Mouse (Mus musculus): ENCODE results near the gene Filip1. TPM values are rescaled to one million over a fixed set of nuclear protein-coding genes. Genes with fewer than 3 reads are reported as not detected.

Gene Filip1
- polyA plus RNA-seq, 2 experiments: 0.29 to 0.37 TPM

DNA sequence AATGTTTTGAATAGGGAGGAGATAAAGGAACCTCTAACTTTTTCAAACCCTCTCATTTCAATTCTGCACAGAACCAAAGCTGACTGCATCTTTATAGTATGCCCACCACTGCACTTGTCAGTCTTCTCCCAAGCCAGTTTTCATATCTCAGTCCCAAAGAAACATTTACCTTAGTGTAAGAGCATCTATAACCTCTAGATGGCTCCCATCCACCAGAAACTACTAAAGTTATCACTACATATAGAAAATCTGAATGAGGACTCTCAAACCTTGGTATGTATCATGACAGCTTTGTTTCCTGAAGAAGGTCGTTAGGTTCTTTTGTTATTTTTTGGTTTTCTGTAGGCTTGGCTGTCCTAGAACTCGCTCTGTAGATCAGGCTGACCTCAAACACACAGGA lies 233.3 kb downstream of the Filip1 start:
- Histone ChIP-seq H3K4me1 (replicated peaks; ENCODE audit: control insufficient read depth in 2 of 2, insufficient read depth in 2 of 2, low read length in 1 of 2) (no peaks in the 10 kb centered on the region; a peak in 1 of 4 replicates), H3K9me3 (ENCODE audit: control insufficient read depth, low read length) (no peaks in the 10 kb centered on the region), H3K36me3 (replicated peaks; ENCODE audit: control insufficient read depth, insufficient read depth, low read depth) (no peaks in the 10 kb centered on the region; the same call in 1 of the 2 replicates), H3K4me3 (ENCODE audit: insufficient read depth in 1 of 2, low read depth in 2 of 2, low read length in 2 of 2) (no peak overlapping the region), H3K9ac (replicated peaks) (no peak overlapping the region), H3K27me3 (ENCODE audit: control insufficient read depth, insufficient read depth, low read length) (no peaks in the 10 kb centered on the region), H3K27ac (no peak overlapping the region), H3K4me2 (ENCODE audit: low read depth) (no peak overlapping the region)
- 52% methylated on average over 2 of the region's 2 CpGs for WGBS (ENCODE audit: insufficient replicate concordance)
- no peak for DNase-seq (ENCODE audit: low read depth in 3 of 3, low spot score in 3 of 3)
- no peak for ATAC-seq (ENCODE audit: insufficient read depth)
- TF ChIP-seq CTCF (IDR thresholded peaks at IDR 0.05; ENCODE audit: low read depth) (no peak; the same call in 1 of the 2 replicates), EP300 (IDR thresholded peaks at IDR 0.05; ENCODE audit: low read depth) (no peak)

DNA sequence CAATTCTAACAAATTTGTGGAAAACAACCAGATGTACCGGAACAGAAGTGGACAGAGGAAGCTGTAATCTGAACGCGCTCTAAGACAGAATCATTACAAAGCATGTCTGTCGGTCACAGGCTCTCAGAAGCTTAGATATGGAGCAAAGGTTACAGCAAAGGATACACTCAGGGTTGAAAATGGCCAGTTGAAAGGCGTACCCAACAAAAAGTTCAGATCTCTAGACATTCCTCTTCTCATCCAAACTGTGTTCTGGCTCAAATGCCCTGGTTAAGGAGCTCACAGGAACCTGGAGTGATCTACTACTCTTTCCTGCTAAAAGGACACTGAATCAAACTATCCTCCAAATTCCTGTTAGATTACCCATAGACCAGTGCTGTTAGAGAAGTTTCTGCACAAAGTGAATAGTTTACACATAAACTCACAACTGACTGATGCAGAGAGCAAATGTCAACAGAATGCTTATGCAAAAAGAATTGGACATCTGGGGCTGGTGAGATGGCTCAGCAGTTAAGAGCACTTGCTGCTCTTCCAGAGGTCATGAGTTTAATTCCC lies 245.6 kb downstream of the Filip1 start:
- ATAC-seq (ENCODE audit: insufficient read depth) (no peak), DNase-seq (ENCODE audit: low read depth in 3 of 3, low spot score in 3 of 3) (no peak)
- TF ChIP-seq EP300 (IDR thresholded peaks at IDR 0.05; ENCODE audit: low read depth) (no peak), CTCF (IDR thresholded peaks at IDR 0.05; ENCODE audit: low read depth) (no peak)
- no peaks in the 10 kb centered on the region for H3K4me1 ChIP-seq (replicated peaks; ENCODE audit: control insufficient read depth in 2 of 2, insufficient read depth in 2 of 2, low read length in 1 of 2)
- no peaks in the 10 kb centered on the region for H3K36me3 ChIP-seq (replicated peaks; ENCODE audit: control insufficient read depth, insufficient read depth, low read depth)
- H3K9ac ChIP-seq (replicated peaks): no peak overlapping the region
- no peaks in the 10 kb centered on the region for H3K27me3 ChIP-seq (ENCODE audit: control insufficient read depth, insufficient read depth, low read length)
- WGBS (ENCODE audit: insufficient replicate concordance): 84% methylated on average over 5 of the region's 5 CpGs
- H3K9me3 ChIP-seq (ENCODE audit: control insufficient read depth, low read length): no peaks in the 10 kb centered on the region
- no peak overlapping the region for H3K27ac ChIP-seq
- no peak overlapping the region for H3K4me3 ChIP-seq (ENCODE audit: insufficient read depth in 1 of 2, low read depth in 2 of 2, low read length in 2 of 2)
- no peak overlapping the region for H3K4me2 ChIP-seq (ENCODE audit: low read depth)

DNA sequence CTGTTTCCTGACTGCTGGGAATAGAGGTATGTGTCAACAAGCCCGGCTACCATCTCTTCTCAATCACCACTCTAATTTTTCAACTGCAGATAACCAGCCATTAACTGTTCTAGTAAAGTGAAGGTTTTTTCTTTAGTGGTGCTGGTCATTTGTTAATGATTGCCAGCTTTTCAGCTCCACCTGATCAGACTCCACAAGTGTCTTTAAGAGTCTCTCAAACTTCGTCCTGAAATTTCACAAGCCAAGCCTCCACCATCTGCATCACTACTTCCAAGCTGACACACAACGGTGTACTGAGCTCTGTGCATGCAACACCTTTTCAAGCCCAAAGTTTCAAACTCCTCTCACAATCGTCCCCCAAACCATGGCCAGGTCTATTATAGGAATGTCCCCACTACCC lies 247.3 kb downstream of the Filip1 start:
- Histone ChIP-seq H3K27me3 (ENCODE audit: control insufficient read depth, insufficient read depth, low read length) (no peaks in the 10 kb centered on the region), H3K27ac (no peak overlapping the region), H3K9me3 (ENCODE audit: control insufficient read depth, low read length) (no peaks in the 10 kb centered on the region), H3K4me3 (ENCODE audit: insufficient read depth in 1 of 2, low read depth in 2 of 2, low read length in 2 of 2) (no peak overlapping the region), H3K9ac (replicated peaks) (no peak overlapping the region), H3K4me1 (replicated peaks; ENCODE audit: control insufficient read depth in 2 of 2, insufficient read depth in 2 of 2, low read length in 1 of 2) (peaks cover 0 to 2% of the 10 kb centered on the region in 2 experiments; a peak in 1 of 4 replicates), H3K36me3 (replicated peaks; ENCODE audit: control insufficient read depth, insufficient read depth, low read depth) (no peaks in the 10 kb centered on the region), H3K4me2 (ENCODE audit: low read depth) (no peak overlapping the region)
- TF ChIP-seq CTCF (IDR thresholded peaks at IDR 0.05; ENCODE audit: low read depth) (no peak), EP300 (IDR thresholded peaks at IDR 0.05; ENCODE audit: low read depth) (no peak)
- ATAC-seq (ENCODE audit: insufficient read depth) (no peak), DNase-seq (ENCODE audit: low read depth in 3 of 3, low spot score in 3 of 3) (no peak)
- WGBS (ENCODE audit: insufficient replicate concordance): 65% methylated on average over 4 of the region's 4 CpGs

Other genes starting within 250 kb of the Filip1 start
- gene Tmem30a, start 219.3 kb downstream of the Filip1 start, polyA plus RNA-seq (2012; rRNA removed): 8.5 and 11.9 TPM in 2 replicates
- gene Tmem30a, start 219.3 kb downstream of the Filip1 start, polyA plus RNA-seq (2014; fragmentation: Nextera tagmentation; extraction: Ambion mirVana): 31.0 and 31.2 TPM in 2 replicates
- gene Senp6, start 54.1 kb upstream of the Filip1 start, polyA plus RNA-seq (2012; rRNA removed): 7.6 and 15.2 TPM in 2 replicates
- 14.6 and 17.1 TPM in 2 replicates for gene Senp6, start 54.1 kb upstream of the Filip1 start, polyA plus RNA-seq (2014; fragmentation: Nextera tagmentation; extraction: Ambion mirVana)
- 2.0 and 2.3 TPM in 2 replicates for gene Myo6, start 152.2 kb upstream of the Filip1 start, polyA plus RNA-seq (2012; rRNA removed)
- 1.8 and 2.6 TPM in 2 replicates for gene Myo6, start 152.2 kb upstream of the Filip1 start, polyA plus RNA-seq (2014; fragmentation: Nextera tagmentation; extraction: Ambion mirVana)